Mouse (Mus musculus): ENCODE measurements at regions not wholly inside any gene's neighbourhood (a gene's known extent, or its start where the extent isn't known, plus 50 kb on each side); places are given as distances from the start of the nearest gene placed in this dataset.

- TF ChIP-seq ELF1 (IDR thresholded peaks at IDR 0.05; ENCODE audit: low read depth, low read length) (no peak), RCOR1 (IDR thresholded peaks at IDR 0.05; ENCODE audit: low read depth, low read length) (no peak), MYB (IDR thresholded peaks at IDR 0.05; ENCODE audit: low read depth, low read length) (no peak), EP300 (IDR thresholded peaks at IDR 0.05; ENCODE audit: low read depth in 1 of 2, low read length in 2 of 2) (no peak), POLR2AphosphoS2 (IDR thresholded peaks at IDR 0.05; ENCODE audit: low read length) (no peak), RAD21 (IDR thresholded peaks at IDR 0.05; ENCODE audit: low read depth, low read length) (0 out of 2 replicates have a peak, but pooled peaks have one; percentile 4), NRF1 (IDR thresholded peaks at IDR 0.05; ENCODE audit: insufficient read depth, low read depth, low read length, poor library complexity, severe bottlenecking) (no peak), SIN3A (IDR thresholded peaks at IDR 0.05; ENCODE audit: low read length) (no peak), CTCF (IDR thresholded peaks at IDR 0.05 in 2 of 3, conservative IDR thresholded peaks at IDR 0.05 in 1 of 3; ENCODE audit: control insufficient read depth in 1 of 3, insufficient read depth in 1 of 3, low read depth in 2 of 3, low read length in 3 of 3, poor library complexity in 1 of 3, severe bottlenecking in 1 of 3) (0 out of 6 replicates have a peak, but pooled peaks of 1 of the 3 experiments have one; percentile 5), MXI1 (IDR thresholded peaks at IDR 0.05; ENCODE audit: low read depth, low read length) (no peak), BHLHE40 (IDR thresholded peaks at IDR 0.05; ENCODE audit: borderline replicate concordance, low read depth, low read length) (no peak), MEF2A (IDR thresholded peaks at IDR 0.05; ENCODE audit: extremely low read depth, insufficient replicate concordance, low read depth, low read length, poor library complexity, severe bottlenecking) (no peak), TCF12 (IDR thresholded peaks at IDR 0.05; ENCODE audit: low read depth, low read length) (no peak)
- Histone ChIP-seq H3K27ac (ENCODE audit: control insufficient read depth, low read depth, low read length) (no peak overlapping the region), H3K27me3 (ENCODE audit: control insufficient read depth in 1 of 2, insufficient read depth in 2 of 2, low read length in 2 of 2) (no peaks in the 10 kb centered on the region), H3K79me2 (ENCODE audit: control insufficient read depth, insufficient read depth, low read length, poor library complexity) (no peaks in the 10 kb centered on the region), H3K4me3 (ENCODE audit: control insufficient read depth in 1 of 2, insufficient read depth in 1 of 2, low read depth in 2 of 2, low read length in 2 of 2) (no peak overlapping the region), H3K9ac (ENCODE audit: control insufficient read depth, low read depth, low read length, poor library complexity, severe bottlenecking) (no peak overlapping the region), H3K36me3 (ENCODE audit: control insufficient read depth in 1 of 2, insufficient read depth in 2 of 2, low read length in 2 of 2) (no peaks in the 10 kb centered on the region), H3K9me3 (replicated peaks; ENCODE audit: insufficient read depth, low read length) (no peaks in the 10 kb centered on the region), H3K4me1 (ENCODE audit: control insufficient read depth in 1 of 2, insufficient read depth in 2 of 2, low read length in 2 of 2) (no peaks in the 10 kb centered on the region)
- DNase-seq (ENCODE audit: low read depth, low spot score): no peak
These were observed 65.6 kb upstream of the Fgf14 start for GRCm38 (mm10) chr14:124742491-124742890.

Measured in MEL (cell line).